Mouse (Mus musculus) ES-Bruce4 (cell line): Measurements from ENCODE around the gene Fto.

ENCODE experiments used
- CTCF ChIP-seq: IDR thresholded peaks from one replicate; pipeline ENCODE4 v1.8.1; 2011; ENCODE audit warnings: low read depth, low read length
- EP300 ChIP-seq: IDR thresholded peaks from 2 replicates; pipeline ENCODE4 v1.6.1; 2011; ENCODE audit warnings: low read depth, low read length; ENCODE audit not compliant: insufficient read depth
- POLR2A ChIP-seq: IDR thresholded peaks from one replicate; pipeline ENCODE4 v1.8.1; 2011; ENCODE audit warnings: low read length; ENCODE audit not compliant: insufficient read depth

- TF ChIP-seq EP300 (no peak), CTCF (no peak), POLR2A (no peak)
Observed at GRCm38 (mm10) chr8:91347595-91347994, 34.3 kb downstream of the Fto start.
